Mouse (Mus musculus): Measurements from ENCODE around the gene Nkx2-9.

DNA sequence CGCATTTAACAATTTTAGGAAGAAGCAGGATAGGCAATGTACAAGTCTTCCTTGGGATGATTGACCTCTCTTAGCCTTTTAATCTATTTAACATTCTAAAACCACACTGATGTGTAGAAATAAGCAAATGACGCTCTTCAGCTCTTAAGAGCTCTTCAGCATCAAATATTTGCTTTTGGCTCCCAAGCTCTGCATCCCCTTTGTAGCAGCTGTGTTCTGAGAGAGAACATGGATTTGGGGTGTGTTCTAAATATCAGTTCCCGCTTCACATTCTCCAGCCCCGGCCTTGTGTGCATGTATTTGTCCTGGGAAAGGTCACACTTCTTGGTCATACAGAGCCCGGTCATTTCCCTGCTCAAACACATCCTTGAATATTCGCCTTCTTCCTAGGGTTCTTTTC lies 2.3 kb upstream of the Nkx2-9 start:
- TF ChIP-seq CTCF (IDR thresholded peaks at IDR 0.05; ENCODE audit: insufficient read depth, low read length) (no peak), POLR2A (IDR thresholded peaks at IDR 0.05; ENCODE audit: borderline replicate concordance, extremely low read depth, low read depth, low read length) (no peak)
